Mouse (Mus musculus): ENCODE data around the gene Zfp867. TPM values are rescaled to one million over a fixed set of nuclear protein-coding genes. Genes with fewer than 3 reads are reported as not detected.
A peak's percentile ranks its signal among the peaks of the same experiment; 100 is the strongest.

Zfp867 gene
- 8.7 and 10.1 TPM in 2 replicates for polyA plus RNA-seq (2016; fragmentation: Nextera tagmentation; extraction: Ambion mirVana)

DNA sequence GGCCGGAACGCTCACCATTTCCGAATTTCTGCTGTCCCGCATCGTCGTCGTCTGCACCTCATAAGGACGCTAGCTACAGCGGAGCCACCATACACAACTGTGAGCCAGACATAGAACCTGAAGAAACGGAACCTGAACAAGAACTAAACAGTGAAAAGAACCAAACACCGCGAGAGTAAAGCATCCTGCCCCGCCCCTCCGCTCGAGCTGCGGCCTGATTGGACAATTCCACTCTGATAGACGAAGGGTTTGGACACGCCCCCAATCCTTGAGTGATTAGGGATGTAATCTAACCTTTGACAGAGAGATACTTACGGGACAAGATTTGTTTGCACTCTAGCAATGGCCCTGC lies at the start of gene Zfp867:
TSS of gene Zfp867 (minus strand) at position 149 of the 352 bp plus-strand sequence.
- peak; percentile 87 for ATAC-seq (ENCODE audit: insufficient number of reproducible peaks, insufficient read depth, low FRiP score, low TSS enrichment)
- WGBS, result under 1% methylated on average over 19 of the region's 19 CpGs
- no peaks in the 10 kb centered on the region for H3K27me3 ChIP-seq
- peak within 1 kb of the TSS; percentile 72 for H3K9ac ChIP-seq
- H3K4me1 ChIP-seq, result peaks cover 7% of the 10 kb centered on the region
- H3K4me2 ChIP-seq (replicated peaks), result peak within 1 kb of the TSS; percentile 76
- peak within 1 kb of the TSS; percentile 52 for H3K27ac ChIP-seq
- H3K4me3 ChIP-seq, result peak within 1 kb of the TSS; percentile 56
- H3K36me3 ChIP-seq, result no peaks in the 10 kb centered on the region
- H3K9me3 ChIP-seq, result no peaks in the 10 kb centered on the region

DNA sequence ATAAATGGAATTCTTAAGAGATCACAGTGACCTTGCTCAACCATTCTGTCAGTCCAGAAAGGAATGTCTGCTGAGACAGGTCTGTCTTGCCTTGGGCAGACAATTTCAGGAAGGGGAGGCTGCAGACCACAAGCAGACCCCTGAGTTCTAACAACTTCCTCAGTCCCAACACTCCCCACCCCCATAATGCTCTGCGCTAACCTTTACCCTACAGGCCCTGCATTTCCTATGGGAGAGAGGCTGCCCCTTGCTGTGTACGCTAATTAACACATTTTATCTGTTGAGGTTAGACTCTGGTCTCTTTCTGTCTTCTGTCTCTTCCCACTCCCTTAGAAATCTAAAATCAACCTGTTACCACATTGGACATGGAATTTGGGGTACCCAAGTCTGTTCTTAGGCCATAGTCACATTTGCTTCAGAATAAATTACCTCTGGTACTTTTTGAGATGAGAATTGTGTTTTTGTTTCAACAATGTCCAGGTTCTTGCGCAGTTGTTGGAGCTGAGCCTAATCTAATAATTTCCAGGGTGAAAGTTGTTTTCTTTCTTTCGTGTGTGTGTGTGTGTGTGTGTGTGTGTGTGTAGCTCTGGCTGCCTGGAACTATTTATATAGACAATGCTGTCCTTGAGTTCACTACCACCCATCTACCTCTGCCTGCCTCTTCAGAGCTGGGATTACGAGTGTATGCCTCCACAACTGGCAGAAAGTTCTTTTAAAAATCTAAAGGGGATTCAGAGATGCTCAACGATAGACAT lies 47.6 kb upstream of the Zfp867 start:
- H3K4me2 ChIP-seq (replicated peaks), result no peak overlapping the region
- H3K36me3 ChIP-seq, result no peaks in the 10 kb centered on the region
- no peaks in the 10 kb centered on the region for H3K9me3 ChIP-seq
- H3K27ac ChIP-seq, result no peak overlapping the region
- no peaks in the 10 kb centered on the region for H3K27me3 ChIP-seq
- 62% methylated on average over 6 of the region's 6 CpGs for WGBS
- ATAC-seq (ENCODE audit: insufficient number of reproducible peaks, insufficient read depth, low FRiP score, low TSS enrichment), result no peak
- no peak overlapping the region for H3K4me3 ChIP-seq
- peak overlapping the region; percentile 5; the same call in 1 of the 2 replicates for H3K9ac ChIP-seq
- H3K4me1 ChIP-seq, result no peaks in the 10 kb centered on the region

DNA sequence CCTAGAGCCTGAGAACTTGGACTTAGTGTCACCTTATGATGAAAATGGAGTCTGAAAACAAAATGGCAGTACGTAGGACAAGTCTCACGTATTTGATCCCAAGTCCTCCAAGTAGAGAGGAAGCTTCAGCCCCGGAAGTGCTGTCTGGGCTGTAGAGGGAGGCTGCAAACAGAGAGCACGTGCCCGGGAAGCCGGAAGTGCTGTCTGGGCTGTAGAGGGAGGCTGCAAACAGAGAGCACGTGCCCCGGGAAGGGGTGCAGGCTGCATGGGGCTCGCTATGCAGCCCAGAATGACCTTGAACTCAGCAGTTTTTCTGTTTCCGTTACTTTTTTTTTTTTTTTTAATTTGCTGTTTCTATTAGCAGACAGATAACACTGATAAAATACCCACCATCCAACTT lies 46.0 kb upstream of the Zfp867 start:
- Histone ChIP-seq H3K27me3 (no peaks in the 10 kb centered on the region), H3K4me3 (no peak overlapping the region), H3K4me2 (replicated peaks) (no peak overlapping the region), H3K9ac (no peak overlapping the region), H3K36me3 (no peaks in the 10 kb centered on the region), H3K4me1 (no peaks in the 10 kb centered on the region), H3K9me3 (no peaks in the 10 kb centered on the region), H3K27ac (no peak overlapping the region)
- no peak for ATAC-seq (ENCODE audit: insufficient number of reproducible peaks, insufficient read depth, low FRiP score, low TSS enrichment)
- 59% methylated on average over 10 of the region's 10 CpGs for WGBS

GRCm38 (mm10) chr11:59517441-59517840 lies 45.2 kb upstream of the Zfp867 start:
- 78% methylated on average over 1 of the region's 1 CpGs for WGBS
- no peaks in the 10 kb centered on the region for H3K9me3 ChIP-seq
- H3K36me3 ChIP-seq, result no peaks in the 10 kb centered on the region
- H3K4me1 ChIP-seq, result no peaks in the 10 kb centered on the region
- no peak overlapping the region for H3K27ac ChIP-seq
- no peak overlapping the region for H3K9ac ChIP-seq
- H3K4me3 ChIP-seq, result no peak overlapping the region
- no peaks in the 10 kb centered on the region for H3K27me3 ChIP-seq
- ATAC-seq (ENCODE audit: insufficient number of reproducible peaks, insufficient read depth, low FRiP score, low TSS enrichment), result no peak
- H3K4me2 ChIP-seq (replicated peaks), result no peak overlapping the region

GRCm38 (mm10) chr11:59514789-59515188 lies 42.5 kb upstream of the Zfp867 start:
- Histone ChIP-seq H3K9ac (no peak overlapping the region), H3K4me2 (replicated peaks) (no peak overlapping the region), H3K4me1 (no peaks in the 10 kb centered on the region), H3K9me3 (no peaks in the 10 kb centered on the region), H3K4me3 (no peak overlapping the region), H3K27ac (0 out of 2 replicates have a peak overlapping the region, but pooled peaks have one; percentile 18), H3K36me3 (0 out of 2 replicates have a peak, but pooled peaks cover 5% of the 10 kb centered on the region), H3K27me3 (no peaks in the 10 kb centered on the region)
- no peak for ATAC-seq (ENCODE audit: insufficient number of reproducible peaks, insufficient read depth, low FRiP score, low TSS enrichment)
- 42% methylated on average over 3 of the region's 3 CpGs for WGBS

DNA sequence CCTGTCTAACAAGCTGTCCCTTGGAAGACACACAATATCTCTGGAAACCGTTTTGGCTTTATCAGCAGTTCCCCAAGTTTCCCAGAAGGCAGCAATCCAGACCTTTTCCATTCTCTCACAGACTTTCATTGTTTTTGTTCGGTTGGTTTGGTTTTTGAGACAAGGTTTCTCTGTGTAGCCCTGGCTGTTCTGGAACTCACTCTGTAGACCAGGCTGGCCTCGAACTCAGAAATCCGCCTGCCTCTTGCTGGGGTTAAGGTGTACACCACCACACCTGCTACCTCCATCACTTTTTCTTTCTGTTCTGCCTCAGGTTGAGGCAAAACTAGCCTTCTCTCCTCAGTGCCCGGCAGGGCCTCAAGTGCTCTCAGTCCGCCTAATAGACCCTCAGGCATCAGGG lies 42.1 kb upstream of the Zfp867 start:
- Histone ChIP-seq H3K36me3 (0 out of 2 replicates have a peak, but pooled peaks cover 5% of the 10 kb centered on the region), H3K4me2 (replicated peaks) (no peak overlapping the region), H3K9me3 (no peaks in the 10 kb centered on the region), H3K4me1 (no peaks in the 10 kb centered on the region), H3K4me3 (no peak overlapping the region), H3K27me3 (no peaks in the 10 kb centered on the region), H3K9ac (no peak overlapping the region), H3K27ac (no peak overlapping the region)
- ATAC-seq (ENCODE audit: insufficient number of reproducible peaks, insufficient read depth, low FRiP score, low TSS enrichment), result no peak
- WGBS, result 52% methylated on average over 6 of the region's 6 CpGs

- H3K36me3 ChIP-seq, result 0 out of 2 replicates have a peak, but pooled peaks cover 5% of the 10 kb centered on the region
- H3K4me1 ChIP-seq, result no peaks in the 10 kb centered on the region
- no peak overlapping the region for H3K4me2 ChIP-seq (replicated peaks)
- H3K9ac ChIP-seq, result no peak overlapping the region
- no peak overlapping the region for H3K4me3 ChIP-seq
- 81% methylated on average over 3 of the region's 3 CpGs for WGBS
- no peak for ATAC-seq (ENCODE audit: insufficient number of reproducible peaks, insufficient read depth, low FRiP score, low TSS enrichment)
- no peak overlapping the region for H3K27ac ChIP-seq
- no peaks in the 10 kb centered on the region for H3K9me3 ChIP-seq
- H3K27me3 ChIP-seq, result no peaks in the 10 kb centered on the region
These were observed 41.3 kb upstream of the Zfp867 start for GRCm38 (mm10) chr11:59513556-59513955.

DNA sequence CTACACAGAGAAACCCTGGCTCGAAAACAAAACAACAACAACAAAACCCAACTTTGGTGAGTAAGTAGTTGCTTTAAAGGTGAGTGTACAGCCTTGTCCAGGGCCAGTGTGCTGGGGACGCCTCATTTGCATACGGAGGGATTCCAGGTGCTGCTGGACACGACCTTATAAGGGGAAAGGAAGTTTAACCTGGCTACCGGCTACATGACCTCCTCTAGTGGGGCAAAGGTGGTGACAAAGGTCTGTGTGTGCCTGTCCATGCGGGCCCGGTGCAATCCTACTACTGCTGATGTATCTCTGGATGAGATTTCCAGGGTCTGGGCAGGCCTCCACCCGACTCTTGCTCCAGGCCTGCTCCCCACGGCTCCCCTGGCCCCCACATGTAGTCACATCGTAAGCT lies 40.5 kb upstream of the Zfp867 start:
- no peak overlapping the region for H3K27ac ChIP-seq

GRCm38 (mm10) chr11:59511558-59511957 lies 39.3 kb upstream of the Zfp867 start:
- WGBS, result 65% methylated on average over 1 of the region's 1 CpGs
- no peak for ATAC-seq (ENCODE audit: insufficient number of reproducible peaks, insufficient read depth, low FRiP score, low TSS enrichment)
- no peak overlapping the region for H3K27ac ChIP-seq
- H3K4me3 ChIP-seq, result no peak overlapping the region
- H3K9me3 ChIP-seq, result no peaks in the 10 kb centered on the region
- H3K27me3 ChIP-seq, result no peaks in the 10 kb centered on the region
- H3K36me3 ChIP-seq, result 0 out of 2 replicates have a peak, but pooled peaks cover 5% of the 10 kb centered on the region
- no peak overlapping the region for H3K9ac ChIP-seq
- no peak overlapping the region for H3K4me2 ChIP-seq (replicated peaks)
- peaks cover 10% of the 10 kb centered on the region; the same call in 1 of the 2 replicates for H3K4me1 ChIP-seq

More for the DNA sequence above, 40.5 kb upstream of the Zfp867 start:
- no peak overlapping the region for H3K9ac ChIP-seq
- no peaks in the 10 kb centered on the region for H3K9me3 ChIP-seq
- no peak overlapping the region for H3K4me3 ChIP-seq
- H3K36me3 ChIP-seq, result 0 out of 2 replicates have a peak, but pooled peaks cover 5% of the 10 kb centered on the region
- no peaks in the 10 kb centered on the region for H3K27me3 ChIP-seq
- WGBS, result 83% methylated on average over 10 of the region's 10 CpGs
- no peak for ATAC-seq (ENCODE audit: insufficient number of reproducible peaks, insufficient read depth, low FRiP score, low TSS enrichment)
- H3K4me1 ChIP-seq, result peaks cover 3% of the 10 kb centered on the region; the same call in 1 of the 2 replicates
- no peak overlapping the region for H3K4me2 ChIP-seq (replicated peaks)

DNA sequence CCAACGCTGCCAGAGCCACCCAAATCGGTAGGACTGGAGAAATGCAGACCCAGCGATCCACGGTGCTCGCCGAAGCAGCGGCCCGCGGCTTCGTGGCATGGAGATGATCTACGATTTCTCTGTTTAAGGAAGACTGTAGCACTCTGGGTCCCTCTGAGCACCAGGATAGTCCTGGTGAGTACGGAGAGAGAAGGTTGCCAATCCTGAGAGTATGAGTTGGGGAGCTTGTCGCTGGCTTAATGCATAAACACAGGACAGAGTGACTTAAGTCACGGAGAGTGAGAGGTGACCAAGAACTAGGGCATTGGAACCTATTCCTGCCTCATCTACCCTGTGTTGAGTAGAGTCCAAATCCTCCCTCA lies 34.4 kb upstream of the Zfp867 start:
- peak overlapping the region; percentile 85 for H3K4me3 ChIP-seq
- no peaks in the 10 kb centered on the region for H3K9me3 ChIP-seq
- peaks cover 16% of the 10 kb centered on the region; the same call in 1 of the 2 replicates for H3K4me1 ChIP-seq
- H3K27ac ChIP-seq, result peak overlapping the region; percentile 95
- peak overlapping the region; percentile 73 for H3K4me2 ChIP-seq (replicated peaks)
- 2% methylated on average over 14 of the region's 14 CpGs for WGBS
- no peaks in the 10 kb centered on the region for H3K27me3 ChIP-seq
- H3K36me3 ChIP-seq, result peaks cover 32% of the 10 kb centered on the region
- ATAC-seq (ENCODE audit: insufficient number of reproducible peaks, insufficient read depth, low FRiP score, low TSS enrichment), result 0 out of 2 replicates have a peak, but pooled peaks have one; percentile 3
- H3K9ac ChIP-seq, result peak overlapping the region; percentile 93

DNA sequence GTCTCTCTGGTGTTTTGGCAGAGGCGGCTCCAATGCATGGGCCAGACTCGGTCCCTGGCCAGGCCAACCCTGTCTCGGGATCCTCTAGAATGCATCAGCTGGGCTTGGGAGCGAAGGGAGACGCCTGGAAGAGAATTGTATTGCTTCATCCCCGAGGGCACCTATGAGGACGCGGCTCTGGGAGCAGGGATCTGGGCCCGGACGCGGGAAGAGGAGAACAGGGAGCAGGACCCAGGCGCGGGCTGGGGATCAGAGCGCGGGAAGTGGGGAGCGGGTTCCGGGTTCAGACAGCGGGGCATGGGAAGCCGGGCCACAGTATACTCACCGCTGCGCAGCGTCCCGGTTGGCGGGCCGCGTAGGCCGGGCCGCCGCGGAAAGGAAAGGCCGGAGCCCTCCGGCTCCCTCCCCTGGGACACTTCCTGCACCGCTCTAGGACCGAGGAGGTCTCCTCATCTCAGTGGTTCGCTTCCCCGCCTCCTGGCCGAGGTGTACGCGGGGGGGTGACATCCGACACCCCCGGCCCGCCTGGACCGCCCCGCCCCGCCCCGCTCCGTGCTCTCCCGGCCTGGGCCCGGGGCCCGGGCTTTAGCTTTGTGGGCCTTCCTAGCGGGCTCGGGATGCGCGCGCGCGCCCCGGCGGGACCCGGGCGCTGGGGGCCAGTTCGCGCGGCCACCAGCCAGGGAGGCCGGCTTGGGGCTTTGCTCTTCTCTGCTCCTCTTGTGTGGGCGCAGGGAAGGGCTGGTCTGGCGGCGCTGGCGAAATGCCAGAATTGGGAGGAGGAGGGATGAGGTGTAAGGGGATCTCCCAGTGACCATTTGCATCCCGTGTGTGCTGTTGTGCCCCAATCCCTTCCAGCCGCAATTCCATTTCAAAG lies 33.8 kb upstream of the Zfp867 start:
- Histone ChIP-seq H3K27ac (peak overlapping the region; percentile 95), H3K9me3 (no peaks in the 10 kb centered on the region), H3K4me3 (peak overlapping the region; percentile 85), H3K36me3 (peaks cover 34% of the 10 kb centered on the region), H3K27me3 (no peaks in the 10 kb centered on the region), H3K4me2 (replicated peaks) (peak overlapping the region; percentile 73), H3K9ac (peak overlapping the region; percentile 93), H3K4me1 (peaks cover 16% of the 10 kb centered on the region; the same call in 1 of the 2 replicates)
- ATAC-seq (ENCODE audit: insufficient number of reproducible peaks, insufficient read depth, low FRiP score, low TSS enrichment), result peak; percentile 92
- WGBS, result under 1% methylated on average over 67 of the region's 71 CpGs

Data from embryonic facial prominence, embryonic 12.5 days (tissue).